Mouse (Mus musculus) lung, postnatal 10 days (tissue): ENCODE data around the gene H2-K1.

ENCODE experiments used
- DNase-seq: peaks from one replicate; pipeline ENCODE4 v3.0.0; 2021

H2-K1 gene

GRCm38 (mm10) chr17:33981192-33981909 lies 18.8 kb downstream of the H2-K1 start:
- peak; percentile 95 for DNase-seq

GRCm38 (mm10) chr17:33980181-33981035 lies 19.7 kb downstream of the H2-K1 start:
- no peak for DNase-seq

GRCm38 (mm10) chr17:33979512-33980050 lies 20.6 kb downstream of the H2-K1 start:
- no peak for DNase-seq

- peak; percentile 86 for DNase-seq
These were observed 21.5 kb downstream of the H2-K1 start for GRCm38 (mm10) chr17:33978631-33979031.

- DNase-seq: no peak
These were observed 22.1 kb downstream of the H2-K1 start for GRCm38 (mm10) chr17:33977861-33978557.

- no peak for DNase-seq
These were observed 26.6 kb downstream of the H2-K1 start for GRCm38 (mm10) chr17:33973572-33973971.

- DNase-seq: peak; percentile 68
These were observed 27.5 kb downstream of the H2-K1 start for GRCm38 (mm10) chr17:33972691-33973090.

GRCm38 (mm10) chr17:33969394-33969793 lies 30.8 kb downstream of the H2-K1 start:
- DNase-seq: no peak

GRCm38 (mm10) chr17:33968927-33969326 lies 31.2 kb downstream of the H2-K1 start:
- DNase-seq: peak; percentile 58

- peak; percentile 83 for DNase-seq
These were observed 31.7 kb downstream of the H2-K1 start for GRCm38 (mm10) chr17:33968489-33968888.

- DNase-seq: no peak
These were observed 34.1 kb downstream of the H2-K1 start for GRCm38 (mm10) chr17:33965846-33966550.

GRCm38 (mm10) chr17:33965082-33965845 lies 34.9 kb downstream of the H2-K1 start:
- DNase-seq: no peak

- no peak for DNase-seq
These were observed 37.3 kb downstream of the H2-K1 start for GRCm38 (mm10) chr17:33962876-33963275.

GRCm38 (mm10) chr17:33959948-33960347 lies 40.2 kb downstream of the H2-K1 start:
- DNase-seq: no peak

- no peak for DNase-seq
These were observed 41.0 kb downstream of the H2-K1 start for GRCm38 (mm10) chr17:33959135-33959534.

- DNase-seq: no peak
These were observed 41.7 kb downstream of the H2-K1 start for GRCm38 (mm10) chr17:33958451-33958850.

- DNase-seq: no peak
These were observed 42.7 kb downstream of the H2-K1 start for GRCm38 (mm10) chr17:33957493-33957892.

- no peak for DNase-seq
These were observed 43.8 kb downstream of the H2-K1 start for GRCm38 (mm10) chr17:33956336-33956735.

GRCm38 (mm10) chr17:33955555-33956214 lies 44.5 kb downstream of the H2-K1 start, which contains the start of the genes Vps52 and Rps18:
Vps52 (plus strand) TSS chr17:33955812.
Rps18 (minus strand) TSS chr17:33956001.
- DNase-seq: peak; percentile 98

- peak; percentile 53 for DNase-seq
These were observed 45.2 kb downstream of the H2-K1 start for GRCm38 (mm10) chr17:33954646-33955554.
